ENCODE assay signal across 7 mouse cellular contexts in genomic region chr1:128244727-128245355, GRCm38 (mm10). TPM values are rescaled to one million over a fixed set of nuclear protein-coding genes. Genes with fewer than 3 reads are reported as not detected.
DNase-seq lines count a peak whose midpoint lies in the region; ATAC-seq and TF ChIP-seq lines count a peak whose summit lies in the region.

No protein-coding gene starts in this region.

- peak overlapping the region; percentile 92 for H3K9ac ChIP-seq in CH12.LX (ENCODE audit: insufficient read depth, low read depth)
- peak overlapping the region; percentile 81 for H3K9ac ChIP-seq in limb, embryonic 12.5 days (replicated peaks)
- H3K9ac ChIP-seq in midbrain, embryonic 15.5 days = peak overlapping the region; percentile 81

- DNase-seq in A20 (ENCODE audit: low read depth, low spot score) (peak; percentile 66), CH12.LX (ENCODE audit: extremely low read depth) (peak; percentile 53)
- DNase-seq in cerebellum, adult 9-10 months = peak; percentile 51
- DNase-seq in gastrocnemius, postnatal 14 days = peak; percentile 38
- DNase-seq in thymus, adult 18-20 months = peak; percentile 43 to 44

- in situ Hi-C loops in CH12.LX (cut with MboI; ENCODE audit: low pct_ligation_motif_present, low pct_unique_long_range_greater_than_20kb, low sequenced_read_pairs) = no loop called here

- no peak for TF ChIP-seq CTCF in CH12.LX (conservative IDR thresholded peaks at IDR 0.05 in 1 of 2, IDR thresholded peaks at IDR 0.05 in 1 of 2; ENCODE audit: low read depth in 2 of 2, low read length in 2 of 2)

- H3K9me3 ChIP-seq in CH12.LX (replicated peaks; ENCODE audit: low read length) = no peaks in the 10 kb centered on the region
- no peaks in the 10 kb centered on the region for H3K9me3 ChIP-seq in limb, embryonic 12.5 days
- H3K9me3 ChIP-seq in midbrain, embryonic 15.5 days = no peaks in the 10 kb centered on the region

- no peak for TF ChIP-seq POLR2A in CH12.LX (IDR thresholded peaks at IDR 0.05; ENCODE audit: low read depth, low read length)

- TF ChIP-seq RAD21 in CH12.LX (IDR thresholded peaks at IDR 0.05; ENCODE audit: low read depth, low read length) = no peak

- intact Hi-C loops in gastrocnemius, postnatal 14 days (cut with DNase I; ENCODE audit: low total_unique reads) = no loop called here

- peak overlapping the region; percentile 51 for H3K4me2 ChIP-seq in CH12.LX (ENCODE audit: insufficient read depth, low read depth, poor library complexity, severe bottlenecking)
- peak overlapping the region; percentile 87 for H3K4me2 ChIP-seq in limb, embryonic 12.5 days
- H3K4me2 ChIP-seq in midbrain, embryonic 15.5 days = peak overlapping the region; percentile 90

- TF ChIP-seq EP300 in CH12.LX (IDR thresholded peaks at IDR 0.05; ENCODE audit: low read length) = no peak

- H3K27ac ChIP-seq in CH12.LX (ENCODE audit: insufficient read depth, low read depth) = peak overlapping the region; percentile 36; the same call in 1 of the 2 replicates
- peak overlapping the region; percentile 87 for H3K27ac ChIP-seq in limb, embryonic 12.5 days
- peak overlapping the region; percentile 92 for H3K27ac ChIP-seq in midbrain, embryonic 15.5 days

- H3K36me3 ChIP-seq in CH12.LX (replicated peaks in 1 of 2; ENCODE audit: control insufficient read depth in 1 of 2, insufficient read depth in 1 of 2, low read length in 1 of 2) = peaks cover 0 to 12% of the 10 kb centered on the region in 2 experiments
- H3K36me3 ChIP-seq in limb, embryonic 12.5 days = no peaks in the 10 kb centered on the region; the same call in 1 of the 2 replicates
- H3K36me3 ChIP-seq in midbrain, embryonic 15.5 days (replicated peaks) = no peaks in the 10 kb centered on the region

- H3K27me3 ChIP-seq in CH12.LX (replicated peaks) = no peaks in the 10 kb centered on the region
- no peaks in the 10 kb centered on the region for H3K27me3 ChIP-seq in limb, embryonic 12.5 days
- no peaks in the 10 kb centered on the region for H3K27me3 ChIP-seq in midbrain, embryonic 15.5 days (replicated peaks)

- peaks cover 33% of the 10 kb centered on the region for H3K79me2 ChIP-seq in CH12.LX (replicated peaks; ENCODE audit: control insufficient read depth, extremely low read depth, insufficient read depth, poor library complexity, severe bottlenecking)

- peak; percentile 71 for ATAC-seq in limb, embryonic 12.5 days (ENCODE audit: insufficient number of reproducible peaks, insufficient read depth, low FRiP score, low TSS enrichment, low read depth)
- ATAC-seq in midbrain, embryonic 15.5 days (replicated peaks) = peak; percentile 59

- H3K4me3 ChIP-seq in CH12.LX (replicated peaks in 1 of 3; ENCODE audit: low read depth in 2 of 3, low read length in 2 of 3, poor library complexity in 1 of 3) = peak overlapping the region; percentile 79 to 95 (median 84)
- H3K4me3 ChIP-seq in limb, embryonic 12.5 days (replicated peaks) = peak overlapping the region; percentile 71
- peak overlapping the region; percentile 66 for H3K4me3 ChIP-seq in midbrain, embryonic 15.5 days

- peaks cover 0 to 18% of the 10 kb centered on the region in 2 experiments; a peak in 2 of 4 replicates for H3K4me1 ChIP-seq in CH12.LX (ENCODE audit: control insufficient read depth in 1 of 2, insufficient read depth in 2 of 2)
- H3K4me1 ChIP-seq in limb, embryonic 12.5 days (replicated peaks) = peaks cover 8% of the 10 kb centered on the region
- peaks cover 23% of the 10 kb centered on the region for H3K4me1 ChIP-seq in midbrain, embryonic 15.5 days

- 2% methylated on average over 19 of the region's 19 CpGs for WGBS in limb, embryonic 12.5 days
- 2% methylated on average over 19 of the region's 19 CpGs for WGBS in midbrain, embryonic 15.5 days

- dilution Hi-C loops in CH12.LX (cut with MboI; ENCODE audit: extremely low pct_ligation_motif_present, extremely low pct_unique_long_range_greater_than_20kb, low sequenced_read_pairs) = no loop called here

TF ChIP-seq in CH12.LX, 34 proteins besides CTCF, POLR2A, EP300 and RAD21:
- no peak for TF ChIP-seq ZMIZ1 (IDR thresholded peaks at IDR 0.05; ENCODE audit: low read depth, low read length)
- TF ChIP-seq ZKSCAN1 (IDR thresholded peaks at IDR 0.05; ENCODE audit: borderline replicate concordance, low read depth, low read length) = no peak
- TF ChIP-seq CHD1 (IDR thresholded peaks at IDR 0.05; ENCODE audit: low read depth, low read length) = no peak; the same call in 1 of the 2 replicates
- peak; percentile 78 for TF ChIP-seq SIN3A (IDR thresholded peaks at IDR 0.05; ENCODE audit: low read length)
- peak; percentile 51; the same call in 1 of the 2 replicates for TF ChIP-seq TBP (conservative IDR thresholded peaks at IDR 0.05; ENCODE audit: low read depth, low read length)
- no peak for TF ChIP-seq BHLHE40 (IDR thresholded peaks at IDR 0.05; ENCODE audit: low read depth, low read length)
- 0 out of 2 replicates have a peak, but pooled peaks have one; percentile 28 for TF ChIP-seq MXI1 (IDR thresholded peaks at IDR 0.05; ENCODE audit: low read depth, low read length)
- 0 out of 2 replicates have a peak, but pooled peaks have one; percentile 46 for TF ChIP-seq MAFK (IDR thresholded peaks at IDR 0.05; ENCODE audit: insufficient replicate concordance, low read length)
- TF ChIP-seq TCF12 (IDR thresholded peaks at IDR 0.05; ENCODE audit: low read depth, low read length) = no peak
- TF ChIP-seq CHD2 (IDR thresholded peaks at IDR 0.05; ENCODE audit: low read length) = no peak
- 0 out of 2 replicates have a peak, but pooled peaks have one; percentile 30 for TF ChIP-seq MYC (IDR thresholded peaks at IDR 0.05; ENCODE audit: low read depth, low read length)
- no peak; the same call in 1 of the 2 replicates for TF ChIP-seq ZNF384 (IDR thresholded peaks at IDR 0.05; ENCODE audit: low read depth, low read length)
- 0 out of 2 replicates have a peak, but pooled peaks have one; percentile 14 for TF ChIP-seq ETS1 (conservative IDR thresholded peaks at IDR 0.05; ENCODE audit: low read depth, low read length)
- no peak for TF ChIP-seq NELFE (IDR thresholded peaks at IDR 0.05; ENCODE audit: low read depth, low read length)
TF ChIP-seq in CH12.LX: peak in this region for 6.

RNA-seq across cellular contexts. Expression of gene Ubxn4, which starts 1.1 kb away (rescaled TPM):
- total RNA-seq in CH12.LX (2012; rRNA removed) (41.5 and 47.2 TPM in 2 replicates), CH12.LX (2014; rRNA removed) (38.7 and 47.3 TPM in 2 replicates)
- polyA plus RNA-seq in CH12.LX (2012; ENCODE audit: insufficient read length, low read depth) = 94.3 and 110 TPM in 2 replicates
- total RNA-seq in gastrocnemius, postnatal 14 days (2021) = 10 to 100 TPM; 34.5 to 37.9 TPM
- 67.8 and 72.3 TPM in 2 replicates for polyA plus RNA-seq in limb, embryonic 12.5 days (2016; fragmentation: Nextera tagmentation; extraction: Ambion mirVana)
- 81.6 and 83.6 TPM in 2 replicates for polyA plus RNA-seq in midbrain, embryonic 15.5 days (2015; fragmentation: Nextera tagmentation; extraction: Ambion mirVana)

Comparison
In these comparisons a context has a peak if more than half of its experiments do, and no peak if none do; other contexts are left out.
1. Peak in every context shown above with its lines: DNase-seq, ATAC-seq, H3K4me3 ChIP-seq and H3K27ac ChIP-seq.
2. H3K27ac ChIP-seq: peak in every context shown above with its lines; median percentile 92 in midbrain, embryonic 15.5 days; 87 in limb, embryonic 12.5 days; 36 in CH12.LX.